Mouse (Mus musculus) liver, postnatal 0 days (tissue): ENCODE results near the gene Tsku. TPM values are rescaled to one million over a fixed set of nuclear protein-coding genes. Genes with fewer than 3 reads are reported as not detected.
A peak's percentile ranks its signal among the peaks of the same experiment; 100 is the strongest.

Experiments
- ATAC-seq: fragments of 200-750 bp; cut with Nextera tagmentation; 2 replicates; pipeline ENCODE4 v1.8.0; 2017; ENCODE audit warnings: mild to moderate bottlenecking, moderate library complexity
- DNase-seq: peaks from one replicate; pipeline ENCODE4 v3.0.0-alpha.2; 2016
- H3K27ac ChIP-seq: fragments of 300-500 bp; sonication (generic); 2 replicates; pipeline ENCODE4 v1.5.1; 2014; ENCODE audit warnings: antibody characterized with exemption, moderate library complexity, mild to moderate bottlenecking, low read depth
- H3K27me3 ChIP-seq: fragments of 300-500 bp; sonication (generic); 2 replicates; pipeline ENCODE4 v1.6.1; 2014; ENCODE audit warnings: low read length, control low read depth, mixed read lengths; ENCODE audit not compliant: insufficient read depth
- H3K36me3 ChIP-seq: fragments of 300-500 bp; sonication (generic); replicated peaks from 2 replicates; pipeline ENCODE4 v1.6.1; 2014; ENCODE audit warnings: mild to moderate bottlenecking, control low read depth, low read length, moderate library complexity, mixed read lengths; ENCODE audit not compliant: insufficient read depth
- H3K4me1 ChIP-seq: fragments of 300-500 bp; sonication (generic); 2 replicates; pipeline ENCODE4 v1.6.1; 2014; ENCODE audit warnings: antibody characterized with exemption, mild to moderate bottlenecking, control low read depth; ENCODE audit not compliant: insufficient read depth
- H3K4me2 ChIP-seq: fragments of 300-500 bp; sonication (generic); 2 replicates; pipeline ENCODE4 v1.6.1; 2014; ENCODE audit warnings: low read depth, mild to moderate bottlenecking, low read length, moderate library complexity, mixed read lengths
- H3K4me3 ChIP-seq: fragments of 300-500 bp; sonication (generic); 2 replicates; pipeline ENCODE4 v1.5.1; 2014; ENCODE audit warnings: low read depth, low read length
- H3K9ac ChIP-seq: fragments of 300-500 bp; sonication (generic); replicated peaks from 2 replicates; pipeline ENCODE4 v1.6.1; 2014; ENCODE audit warnings: mild to moderate bottlenecking, moderate library complexity
- H3K9me3 ChIP-seq: fragments of 300-500 bp; sonication (generic); 2 replicates; pipeline ENCODE4 v1.6.1; 2016; ENCODE audit warnings: mild to moderate bottlenecking, control low read depth, low read length, mixed read lengths
- CTCF ChIP-seq: sonication (generic); IDR thresholded peaks from 2 replicates; pipeline ENCODE4 v1.5.1; 2016; ENCODE audit warnings: antibody characterized with exemption, low read depth
- EP300 ChIP-seq: IDR thresholded peaks from 2 replicates; pipeline ENCODE4 v1.6.1; 2016; ENCODE audit warnings: antibody characterized with exemption, low read depth, mild to moderate bottlenecking
- WGBS: fragments of 180-500 bp; shearing (Covaris S2); extraction: QIAGEN DNeasy Blood & Tissue Kit; methylation state at CpG from one replicate; pipeline ENCODE4 v1.1.7; 2014; ENCODE audit not compliant: insufficient replicate concordance; 5-methylcytosine and 5-hydroxymethylcytosine counted together
- polyA plus RNA-seq: library from polyadenylated mRNA; unstranded; fragments of >200 nt; fragmentation: Nextera tagmentation; extraction: Ambion mirVana; gene quantifications from 2 replicates; pipeline ENCODE4 v1.2.1, GENCODE M21; 2015

Gene Tsku
- polyA plus RNA-seq, 1 experiment from 2014 or later: 18.9 TPM

GRCm38 (mm10) chr7:98354921-98355310, 6.2 kb downstream of the Tsku start:
- TF ChIP-seq EP300 (no peak), CTCF (no peak)
- Histone ChIP-seq H3K9ac (peak overlapping the region; percentile 22), H3K9me3 (no peaks in the 10 kb centered on the region), H3K36me3 (peaks cover 6% of the 10 kb centered on the region; the same call in 1 of the 2 replicates), H3K4me3 (no peak overlapping the region), H3K27me3 (peaks cover under 1% of the 10 kb centered on the region; the same call in 1 of the 2 replicates), H3K4me1 (peaks cover 33% of the 10 kb centered on the region), H3K4me2 (no peak overlapping the region), H3K27ac (peak overlapping the region; percentile 66)
- DNase-seq (peak; percentile 64), ATAC-seq (peak; percentile 84)
- WGBS: 52% methylated on average over 4 of the region's 4 CpGs

GRCm38 (mm10) chr7:98354160-98354920, 6.8 kb downstream of the Tsku start:
- Histone ChIP-seq H3K27me3 (no peaks in the 10 kb centered on the region), H3K36me3 (peaks cover 6% of the 10 kb centered on the region; the same call in 1 of the 2 replicates), H3K4me2 (no peak overlapping the region), H3K4me3 (no peak overlapping the region), H3K9me3 (no peaks in the 10 kb centered on the region), H3K27ac (peak overlapping the region; percentile 66; the same call in 1 of the 2 replicates), H3K4me1 (peaks cover 33% of the 10 kb centered on the region), H3K9ac (no peak overlapping the region; the same call in 1 of the 2 replicates)
- TF ChIP-seq CTCF: no peak
- TF ChIP-seq EP300: no peak
- WGBS: 55% methylated on average over 12 of the region's 12 CpGs
- DNase-seq (no peak), ATAC-seq (no peak)

- Histone ChIP-seq H3K4me3 (no peak overlapping the region), H3K27me3 (no peaks in the 10 kb centered on the region), H3K27ac (no peak overlapping the region), H3K36me3 (peaks cover 6% of the 10 kb centered on the region; the same call in 1 of the 2 replicates), H3K9me3 (no peaks in the 10 kb centered on the region), H3K4me2 (no peak overlapping the region), H3K4me1 (peaks cover 29% of the 10 kb centered on the region), H3K9ac (no peak overlapping the region)
- TF ChIP-seq EP300: no peak
- no peak for TF ChIP-seq CTCF
- WGBS: 75% methylated on average over 5 of the region's 5 CpGs
- DNase-seq: no peak
- no peak for ATAC-seq
Observed at GRCm38 (mm10) chr7:98353616-98354015, 7.5 kb downstream of the Tsku start.

- Histone ChIP-seq H3K4me3 (no peak overlapping the region), H3K9me3 (no peaks in the 10 kb centered on the region), H3K36me3 (peaks cover 6% of the 10 kb centered on the region; the same call in 1 of the 2 replicates), H3K9ac (no peak overlapping the region), H3K27me3 (no peaks in the 10 kb centered on the region), H3K4me2 (no peak overlapping the region), H3K27ac (no peak overlapping the region), H3K4me1 (peaks cover 19% of the 10 kb centered on the region)
- DNase-seq: no peak
- no peak for TF ChIP-seq EP300
- no peak for TF ChIP-seq CTCF
- no peak for ATAC-seq
- 91% methylated on average over 3 of the region's 3 CpGs for WGBS
Observed at GRCm38 (mm10) chr7:98351523-98351922, 9.6 kb downstream of the Tsku start.

- Histone ChIP-seq H3K4me2 (no peak overlapping the region), H3K4me1 (peaks cover 5% of the 10 kb centered on the region), H3K9me3 (no peaks in the 10 kb centered on the region), H3K9ac (no peak overlapping the region), H3K27ac (0 out of 2 replicates have a peak overlapping the region, but pooled peaks have one; percentile 3), H3K36me3 (peaks cover 6% of the 10 kb centered on the region; the same call in 1 of the 2 replicates), H3K4me3 (no peak overlapping the region), H3K27me3 (no peaks in the 10 kb centered on the region)
- TF ChIP-seq EP300 (no peak), CTCF (no peak)
- ATAC-seq (no peak), DNase-seq (no peak)
- WGBS: 78% methylated on average over 6 of the region's 6 CpGs
Observed at GRCm38 (mm10) chr7:98349821-98350220, 11.3 kb downstream of the Tsku start.

GRCm38 (mm10) chr7:98349096-98349495, 12.0 kb downstream of the Tsku start:
- Histone ChIP-seq H3K4me2 (no peak overlapping the region), H3K27ac (no peak overlapping the region), H3K4me3 (no peak overlapping the region), H3K27me3 (no peaks in the 10 kb centered on the region), H3K4me1 (no peaks in the 10 kb centered on the region), H3K9ac (no peak overlapping the region), H3K9me3 (no peaks in the 10 kb centered on the region), H3K36me3 (peaks cover 6% of the 10 kb centered on the region; the same call in 1 of the 2 replicates)
- no peak for TF ChIP-seq EP300
- TF ChIP-seq CTCF: peak; percentile 97
- 0 out of 2 replicates have a peak, but pooled peaks have one; percentile 17 for ATAC-seq
- WGBS: 14% methylated on average over 5 of the region's 5 CpGs
- peak; percentile 91 for DNase-seq
